Mouse (Mus musculus) left cerebral cortex, postnatal 14 days (tissue): Measurements from ENCODE around the gene Lpp. TPM values are rescaled to one million over a fixed set of nuclear protein-coding genes. Genes with fewer than 3 reads are reported as not detected.

ENCODE experiments used
- DNase-seq, 2 experiments: peaks; one replicate each; pipeline ENCODE4 v3.0.0; 2021 to 2022; ENCODE audit warnings: low spot score in 2 of 2, mixed read lengths in 1 of 2
- intact Hi-C: fragments of 180-260 bp; cut with DNase I; formaldehyde crosslinking; loops from one replicate; pipeline ENCODE4 v1.15.1; 2025
- total RNA-seq, 2 experiments: library from RNA; stranded (reverse); gene quantifications; 2 replicates each; pipeline ENCODE4 v1.2.3; 2021

Lpp gene
- total RNA-seq, 2 experiments from 2014 or later: 6.8 to 8.3 TPM

DNA sequence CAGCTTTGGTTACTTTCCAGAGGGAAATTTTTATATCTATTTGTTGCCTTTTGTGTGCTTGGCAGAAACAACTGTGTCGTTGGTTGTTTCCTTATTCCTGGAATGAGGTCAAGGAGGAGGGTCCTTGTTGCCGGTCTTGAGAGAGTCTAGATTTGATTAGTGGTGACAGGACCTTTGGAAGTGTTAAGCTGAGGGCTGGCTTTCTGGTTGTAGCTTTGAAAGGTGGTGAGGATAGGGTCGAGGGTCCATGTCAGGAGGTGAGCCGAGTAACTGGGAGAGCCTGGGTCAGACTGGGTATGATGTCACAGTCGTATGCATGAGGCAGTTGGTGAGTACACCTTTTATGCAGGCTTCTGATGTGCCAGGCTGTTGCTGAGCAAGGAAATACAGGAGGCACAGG is 36.4 kb downstream of the Lpp start:
- intact Hi-C loops: no loop called here
- no peak for DNase-seq

GRCm38 (mm10) chr16:24431808-24432207 is 38.5 kb downstream of the Lpp start:
- intact Hi-C loops: no loop called here
- DNase-seq: no peak

DNA sequence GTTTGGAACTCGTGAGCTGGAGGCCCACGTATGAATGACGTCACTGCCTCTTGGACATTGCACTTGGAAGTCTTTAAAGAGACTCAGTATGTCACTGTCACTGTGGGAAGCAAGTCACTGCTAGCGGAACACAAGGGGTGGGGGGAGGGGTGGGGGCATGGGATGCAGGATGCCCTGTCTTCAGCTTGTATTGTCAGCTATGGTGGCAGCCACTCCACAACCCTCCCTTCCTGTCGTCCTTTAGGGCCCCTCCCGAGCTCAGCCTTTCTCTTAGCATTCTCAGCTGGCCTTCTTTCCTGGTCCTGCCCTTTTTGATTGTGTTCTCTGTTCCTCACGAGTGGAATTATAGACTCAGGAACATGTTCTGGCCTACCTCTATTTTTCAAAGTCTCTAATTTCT is 40.3 kb downstream of the Lpp start:
- intact Hi-C loops: no loop called here
- DNase-seq: no peak

DNA sequence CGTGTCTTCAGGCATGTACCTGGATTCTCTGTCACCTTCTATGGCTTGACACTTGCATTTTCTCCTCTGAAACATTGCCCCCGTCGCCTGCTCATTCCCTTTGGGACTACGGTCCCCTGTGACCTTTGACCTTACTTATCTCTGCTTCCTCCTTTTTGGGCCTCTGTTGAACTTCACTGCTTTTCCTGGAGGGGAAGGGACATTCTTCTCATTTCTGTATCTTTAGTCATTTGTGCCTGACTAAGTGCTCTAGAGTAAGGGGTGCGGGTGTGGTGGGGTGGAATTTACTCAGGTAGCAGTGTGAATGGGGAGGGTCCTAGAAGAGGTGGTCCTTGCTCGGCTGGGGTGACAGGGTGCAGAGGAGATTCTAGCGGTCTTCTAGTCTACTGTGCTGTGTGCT is 40.7 kb downstream of the Lpp start:
- no peak for DNase-seq
- intact Hi-C loops: no loop called here

DNA sequence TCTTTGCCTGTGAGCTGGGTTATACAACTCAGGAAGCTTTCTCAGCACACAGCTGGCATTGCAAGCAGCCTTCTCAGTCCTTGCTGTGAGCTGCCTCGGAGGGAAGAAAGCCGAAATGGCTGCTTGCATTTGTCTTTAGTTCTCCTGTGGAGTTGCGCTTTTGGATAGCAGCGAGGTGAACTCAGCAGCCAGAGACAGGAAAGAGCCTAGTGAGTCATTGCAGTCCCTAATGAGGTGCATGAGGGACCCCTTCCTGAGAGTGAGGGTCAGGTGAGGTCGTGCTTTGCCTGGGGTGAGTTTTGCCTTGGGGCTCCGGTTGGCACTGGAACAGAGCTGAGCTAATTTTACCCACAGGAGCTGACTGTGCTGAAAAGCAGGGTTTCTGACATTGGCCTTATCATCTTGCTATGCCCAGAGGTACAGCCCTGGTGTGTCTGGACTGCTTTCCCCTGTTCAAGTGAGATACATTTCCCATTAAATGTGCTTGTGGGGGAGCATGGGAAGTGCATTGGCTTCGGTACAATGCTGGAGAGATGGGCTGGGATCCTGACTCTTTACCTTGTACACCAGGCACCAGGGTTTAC is 41.3 kb downstream of the Lpp start:
- DNase-seq: peak in 1 of 2 experiments; percentile 27
- intact Hi-C loops: no loop called here

DNA sequence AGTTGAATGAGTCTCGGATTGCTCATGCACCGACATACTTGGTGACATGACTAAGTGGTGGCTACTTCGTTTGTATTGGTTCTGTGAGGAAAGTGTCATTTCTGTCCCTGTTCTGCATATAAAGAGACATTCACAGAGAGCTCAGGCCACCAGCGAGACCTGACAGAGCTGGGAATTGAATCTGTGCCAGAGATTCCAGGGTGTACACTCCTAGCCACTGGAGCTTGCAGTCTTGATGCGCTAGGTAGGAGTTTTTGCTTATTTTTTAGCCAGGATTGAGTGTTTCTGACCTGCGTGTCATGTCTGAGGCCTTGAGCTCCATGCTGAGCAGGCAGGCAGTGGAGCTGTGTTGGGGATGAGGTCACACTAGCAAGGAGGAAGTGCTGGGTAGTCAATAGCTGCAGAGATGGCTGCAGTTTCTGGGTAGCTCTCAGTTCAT is 41.8 kb downstream of the Lpp start:
- no peak for DNase-seq
- intact Hi-C loops: no loop called here

DNA sequence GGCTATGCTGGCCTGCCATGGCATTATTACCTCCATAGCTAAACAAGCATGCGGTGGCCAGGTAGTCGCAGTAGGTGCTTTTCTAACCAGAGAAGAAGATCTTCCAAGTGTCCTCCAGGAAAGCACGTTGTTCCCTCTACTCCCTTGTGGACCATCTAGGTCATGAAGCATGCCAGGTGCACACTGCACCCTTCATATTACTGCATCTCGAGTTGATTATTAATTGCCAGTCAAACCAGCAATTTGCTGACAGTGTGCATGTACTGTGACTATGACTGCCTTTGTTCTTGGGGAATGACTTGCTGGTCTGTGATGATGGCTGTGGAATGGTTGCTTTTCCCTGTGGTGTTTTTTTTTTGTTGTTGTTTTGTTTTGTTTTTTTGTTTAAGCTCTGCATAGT is 45.1 kb downstream of the Lpp start:
- no peak for DNase-seq
- intact Hi-C loops: no loop called here

GRCm38 (mm10) chr16:24441338-24441737 is 48.0 kb downstream of the Lpp start:
- intact Hi-C loops: no loop called here
- no peak for DNase-seq

- DNase-seq: no peak
- intact Hi-C loops: no loop called here
Observed at GRCm38 (mm10) chr16:24442500-24443122, 49.3 kb downstream of the Lpp start.

DNA sequence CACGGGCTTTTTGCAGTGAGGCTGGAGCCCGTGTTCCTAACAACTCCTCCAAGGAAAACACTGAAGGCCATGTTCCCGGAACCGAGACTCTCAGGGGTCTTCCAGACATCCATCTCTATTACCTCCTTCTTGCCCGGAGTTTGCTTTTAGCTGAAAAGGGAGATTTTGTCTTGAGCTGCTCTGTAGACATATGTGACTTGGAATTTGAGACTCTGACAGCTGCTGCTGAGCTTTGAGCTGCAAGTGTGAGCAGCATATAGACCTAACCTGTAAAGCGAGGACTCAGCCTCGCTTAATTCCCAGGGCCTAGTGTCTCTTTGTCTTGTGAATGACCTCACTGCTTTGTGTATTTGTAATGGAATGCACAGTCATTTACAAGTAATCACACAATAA is 49.8 kb downstream of the Lpp start:
- intact Hi-C loops: no loop called here
- no peak for DNase-seq

GRCm38 (mm10) chr16:24443555-24443954 is 50.2 kb downstream of the Lpp start:
- no peak for DNase-seq
- intact Hi-C loops: no loop called here

- DNase-seq: no peak
- intact Hi-C loops: no loop called here
Observed at GRCm38 (mm10) chr16:24444818-24445217, 51.5 kb downstream of the Lpp start.

- DNase-seq: no peak
- intact Hi-C loops: no loop called here
Observed at GRCm38 (mm10) chr16:24445473-24445872, 52.2 kb downstream of the Lpp start.

- intact Hi-C loops: no loop called here
- DNase-seq: no peak
Observed at GRCm38 (mm10) chr16:24446449-24446848, 53.1 kb downstream of the Lpp start.

DNA sequence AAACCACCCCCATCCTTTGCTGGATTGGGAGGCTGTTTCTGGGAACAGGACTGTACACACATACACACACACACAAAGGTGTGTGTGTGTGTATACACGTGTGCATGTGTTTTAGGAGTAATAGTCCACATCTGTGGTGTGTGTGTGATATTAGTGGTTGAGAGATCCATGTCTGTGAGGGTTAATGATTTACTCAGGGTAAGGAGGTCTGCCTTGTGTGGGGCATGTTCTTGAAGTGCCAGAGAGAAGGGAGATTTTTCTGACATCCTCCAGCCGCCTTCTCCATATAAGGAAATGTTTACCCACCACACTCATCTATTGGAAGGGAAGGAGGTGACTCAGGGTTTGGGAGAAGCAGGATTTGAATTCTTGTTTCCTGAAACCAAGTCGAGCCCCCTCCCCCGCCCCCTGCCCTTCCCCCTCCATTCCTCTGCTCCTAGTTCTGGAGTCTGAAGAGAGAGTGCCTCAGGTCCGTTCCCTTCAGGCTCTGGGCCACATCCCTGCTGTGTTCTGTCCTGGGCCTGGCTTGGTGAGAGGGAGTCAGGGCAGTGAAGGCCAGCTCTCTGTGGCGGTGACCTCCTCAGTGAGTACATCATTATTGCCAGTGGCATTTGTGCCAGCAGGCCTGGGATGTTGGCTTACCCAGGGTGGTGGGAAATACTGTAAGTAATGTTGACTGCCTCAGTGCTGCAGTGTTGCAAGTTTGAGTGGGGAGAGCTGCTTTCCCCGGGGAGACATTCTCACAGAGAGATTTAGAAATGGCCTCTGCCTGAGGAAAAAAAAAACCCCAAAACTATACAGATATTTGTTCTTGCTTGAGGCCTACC is 54.6 kb downstream of the Lpp start:
- intact Hi-C loops: no loop called here
- DNase-seq: no peak

DNA sequence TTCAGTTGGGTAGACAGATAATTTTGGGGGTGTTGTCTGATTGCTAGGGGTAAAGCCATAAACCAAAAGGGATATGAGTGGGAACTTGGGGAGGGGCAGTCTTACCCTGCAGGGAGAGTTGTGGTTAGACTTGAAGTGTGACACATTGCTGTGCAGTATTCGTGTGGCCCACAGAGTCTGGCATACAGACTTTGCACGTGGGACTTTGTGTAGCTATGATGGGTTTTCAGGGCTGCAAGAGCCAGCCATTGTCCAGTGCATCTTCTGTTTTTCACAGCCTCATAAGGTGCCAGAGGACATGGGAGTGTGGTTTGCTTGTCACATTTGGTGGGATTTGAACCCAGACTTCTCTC is 55.2 kb downstream of the Lpp start:
- intact Hi-C loops: no loop called here
- no peak for DNase-seq

GRCm38 (mm10) chr16:24449806-24450205 is 56.5 kb downstream of the Lpp start:
- DNase-seq: no peak
- intact Hi-C loops: no loop called here

DNA sequence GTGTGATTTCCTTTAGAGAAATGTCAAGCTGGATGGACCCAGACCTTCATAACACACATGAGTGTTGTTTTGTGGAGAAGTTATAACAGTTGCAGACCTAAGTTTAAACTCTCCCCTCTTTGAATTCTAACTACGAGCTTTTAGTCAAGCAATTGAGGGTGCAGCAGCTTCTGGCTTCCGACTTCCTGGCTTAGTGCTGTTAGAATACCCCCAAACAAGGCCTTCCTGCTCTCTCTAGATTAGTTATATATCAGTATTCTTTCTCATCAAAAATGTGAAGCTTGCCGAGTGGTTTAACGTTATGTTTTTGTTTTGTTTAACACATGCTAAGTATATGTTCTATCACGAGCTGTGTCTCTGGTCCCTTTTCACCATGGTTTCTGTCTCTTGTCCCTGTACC is 56.9 kb downstream of the Lpp start:
- DNase-seq: no peak
- intact Hi-C loops: no loop called here

- DNase-seq: no peak
- intact Hi-C loops: no loop called here
Observed at GRCm38 (mm10) chr16:24451123-24451522, 57.8 kb downstream of the Lpp start.

GRCm38 (mm10) chr16:24453536-24453935 is 60.2 kb downstream of the Lpp start:
- intact Hi-C loops: no loop called here
- no peak for DNase-seq

DNA sequence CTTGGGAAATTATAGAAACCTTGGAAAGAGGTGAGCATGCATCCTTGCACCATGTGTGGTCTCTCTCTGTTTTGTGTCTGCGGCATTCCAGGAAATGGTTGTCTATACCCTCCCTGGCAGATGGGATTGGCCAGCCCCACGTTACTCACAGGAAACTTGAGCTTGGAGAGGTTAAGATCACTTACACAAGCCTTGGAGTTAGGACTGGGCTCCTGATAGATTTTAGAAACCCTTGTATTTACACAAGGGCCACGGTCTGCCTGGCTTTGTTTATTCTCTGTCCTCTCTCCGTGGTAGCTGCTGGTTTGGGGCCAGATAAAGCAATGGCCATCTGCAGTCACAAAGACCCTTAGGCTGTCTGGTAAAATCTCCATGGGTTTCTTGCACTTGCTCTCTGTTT is 61.2 kb downstream of the Lpp start:
- intact Hi-C loops: no loop called here
- DNase-seq: no peak
